Mouse (Mus musculus): ENCODE data around the gene Padi4. TPM values are rescaled to one million over a fixed set of nuclear protein-coding genes. Genes with fewer than 3 reads are reported as not detected.

Gene Padi4
- total RNA-seq, 2 experiments from 2014 or later = 0.73 to 0.98 TPM

DNA sequence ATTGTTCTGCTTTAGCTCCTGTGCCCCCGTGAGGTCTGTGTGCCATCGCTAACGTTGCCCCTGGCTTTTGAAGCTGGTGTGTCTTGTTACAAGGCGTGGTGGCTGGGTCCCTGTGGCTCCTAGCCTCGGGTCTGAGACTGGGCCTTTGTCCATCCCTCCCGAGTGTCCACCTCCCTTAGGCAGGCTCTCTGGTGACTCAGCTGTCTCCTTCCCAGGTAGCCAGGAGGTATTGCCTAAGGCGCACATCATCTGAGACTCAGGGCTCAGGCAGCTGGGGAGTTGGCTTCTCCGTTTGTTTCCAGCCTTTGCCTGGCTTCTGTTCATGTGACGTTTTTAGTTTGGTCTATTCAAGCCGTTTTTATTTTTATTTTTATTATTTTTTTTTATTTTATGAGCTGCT, 63.3 kb downstream of the Padi4 start:
- intact Hi-C loops (cut with DNase I) = no loop called here
- DNase-seq (ENCODE audit: low spot score) = no peak

DNA sequence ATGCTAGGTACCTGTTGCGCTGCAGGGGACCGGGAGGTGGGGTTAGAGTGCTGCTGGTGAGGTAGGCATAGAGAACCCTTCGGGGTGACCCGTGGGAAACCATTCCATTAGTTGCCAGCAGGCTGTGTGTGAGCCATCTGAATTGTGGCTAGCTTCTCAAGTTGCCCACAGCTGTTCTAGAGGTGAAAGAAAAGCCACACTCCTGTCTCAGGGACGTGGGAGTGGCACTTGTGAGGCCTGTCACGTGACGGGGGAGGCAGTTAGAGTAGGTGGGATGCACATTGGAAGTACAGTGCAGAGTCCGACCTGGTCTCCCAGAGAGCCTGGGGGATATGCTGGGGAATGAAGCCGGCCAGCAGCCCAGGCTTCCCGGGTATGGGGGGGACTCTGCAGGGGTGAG, 64.4 kb downstream of the Padi4 start:
- intact Hi-C loops (cut with DNase I) = no loop called here
- no peak for DNase-seq (ENCODE audit: low spot score)

DNA sequence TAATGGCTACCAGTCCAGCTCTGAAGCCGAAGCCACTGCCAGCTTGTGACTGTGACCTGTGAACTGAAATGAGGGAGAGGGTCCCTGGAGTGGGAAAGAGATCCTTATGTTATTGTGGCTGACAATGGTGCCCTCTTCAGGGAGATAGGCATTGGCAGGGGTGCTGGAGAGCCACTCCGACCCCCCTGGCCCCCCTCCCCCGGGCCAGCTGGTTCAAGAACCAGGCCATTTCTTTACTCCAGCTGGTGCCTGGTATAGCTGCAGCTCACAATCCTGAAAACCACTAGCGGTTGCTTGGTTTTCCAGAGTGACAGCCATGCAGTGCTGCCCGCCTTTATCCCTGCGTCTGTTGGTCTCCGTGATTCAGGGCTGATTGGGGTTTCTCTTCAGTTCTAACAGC, 64.9 kb downstream of the Padi4 start:
- DNase-seq (ENCODE audit: low spot score) = no peak
- intact Hi-C loops (cut with DNase I) = no loop called here

DNA sequence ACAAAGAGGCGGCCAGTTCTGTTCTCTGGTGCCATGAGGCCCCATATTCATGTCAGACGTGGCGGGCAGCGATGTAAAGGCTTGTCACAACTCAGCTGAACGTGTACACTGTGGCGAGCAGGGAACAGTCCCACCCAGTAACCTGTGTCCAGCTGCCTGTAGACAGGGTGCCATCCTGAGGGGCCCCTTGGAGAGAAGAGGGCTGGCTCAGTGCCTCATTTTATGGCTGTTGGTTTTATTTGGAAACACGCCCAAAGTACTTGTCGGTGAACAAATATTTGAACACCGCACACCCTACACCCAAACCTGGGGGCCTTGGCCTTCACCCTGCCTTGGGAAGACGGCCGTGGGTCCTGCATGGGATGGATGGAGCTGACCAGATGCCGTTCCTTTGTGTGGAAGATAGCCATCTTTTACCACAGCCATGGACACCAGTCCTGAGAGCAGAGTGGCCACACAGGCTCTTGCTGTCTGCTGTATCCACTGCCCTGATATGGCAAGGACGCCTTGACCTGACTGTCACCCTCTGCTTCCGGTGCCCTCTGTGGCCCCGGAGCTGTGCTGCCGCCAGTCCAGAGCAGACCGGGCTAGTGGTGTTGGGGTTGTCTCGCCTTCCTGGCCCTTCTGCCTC, 65.6 kb downstream of the Padi4 start:
- no peak for DNase-seq (ENCODE audit: low spot score)

DNA sequence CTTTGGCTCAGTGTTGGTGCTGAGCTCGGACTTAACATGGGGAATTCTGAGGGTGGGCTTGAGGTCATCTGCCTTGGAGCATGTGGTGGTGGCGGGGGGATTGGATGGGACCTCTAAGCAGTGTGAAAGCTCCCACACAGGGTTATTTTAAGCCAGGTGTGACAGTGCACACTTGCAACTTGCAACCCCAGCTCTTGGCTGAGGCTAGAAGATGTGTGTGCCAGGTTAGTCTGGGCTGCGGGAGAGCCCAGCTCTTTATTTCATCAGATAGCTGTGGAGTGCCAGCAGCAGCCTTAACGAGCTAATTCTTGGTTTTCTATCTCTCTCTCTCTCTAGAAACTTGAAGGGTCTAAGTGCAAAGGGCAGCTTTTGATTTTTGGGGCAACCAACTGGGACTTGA, 66.4 kb downstream of the Padi4 start:
- no peak for DNase-seq (ENCODE audit: low spot score)
- intact Hi-C loops (cut with DNase I) = no loop called here

More for the DNA sequence above, 65.6 kb downstream of the Padi4 start:
- intact Hi-C loops (cut with DNase I) = no loop called here

DNA sequence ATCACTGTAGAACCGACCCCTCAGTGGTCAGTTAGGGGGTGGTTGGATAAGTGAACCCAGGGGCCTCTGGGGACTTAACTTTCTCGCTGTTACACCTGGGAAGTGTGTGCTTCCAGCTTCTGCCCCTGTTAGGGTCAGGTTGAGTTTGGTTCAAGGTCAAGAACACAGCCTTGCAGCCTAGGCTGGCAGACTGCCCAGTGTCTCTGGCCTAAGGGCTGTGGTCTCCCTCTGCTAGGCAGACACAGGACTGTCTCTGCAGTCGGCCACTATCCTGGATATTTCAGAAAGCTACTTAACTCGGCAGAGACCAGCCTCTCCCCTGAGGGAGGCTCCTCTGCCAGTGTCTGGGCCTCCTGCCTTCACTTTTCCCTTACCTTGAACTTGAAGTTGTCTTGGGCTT, 69.9 kb downstream of the Padi4 start:
- no peak for DNase-seq (ENCODE audit: low spot score)
- intact Hi-C loops (cut with DNase I) = no loop called here

DNA sequence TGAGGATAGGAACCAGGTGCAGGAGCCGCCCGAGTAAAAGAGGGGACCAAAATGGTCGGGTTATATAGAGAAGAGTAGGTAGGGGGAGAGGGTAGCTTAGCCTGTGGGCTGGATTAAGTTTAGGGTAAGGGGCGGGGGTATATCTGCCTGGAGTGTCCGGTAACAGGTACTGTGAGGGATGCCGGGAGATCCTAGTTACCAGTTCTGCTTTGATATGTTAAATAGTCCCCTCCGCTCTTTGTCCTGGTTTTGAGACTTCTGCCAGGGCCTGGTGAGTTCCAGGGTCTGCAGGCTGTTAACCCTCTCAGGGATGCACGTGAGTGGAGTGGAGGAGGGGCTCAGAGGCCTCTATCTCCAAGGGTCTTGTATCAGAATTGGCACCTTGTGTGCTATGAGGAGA, 70.4 kb downstream of the Padi4 start:
- intact Hi-C loops (cut with DNase I) = no loop called here
- no peak for DNase-seq (ENCODE audit: low spot score)

DNA sequence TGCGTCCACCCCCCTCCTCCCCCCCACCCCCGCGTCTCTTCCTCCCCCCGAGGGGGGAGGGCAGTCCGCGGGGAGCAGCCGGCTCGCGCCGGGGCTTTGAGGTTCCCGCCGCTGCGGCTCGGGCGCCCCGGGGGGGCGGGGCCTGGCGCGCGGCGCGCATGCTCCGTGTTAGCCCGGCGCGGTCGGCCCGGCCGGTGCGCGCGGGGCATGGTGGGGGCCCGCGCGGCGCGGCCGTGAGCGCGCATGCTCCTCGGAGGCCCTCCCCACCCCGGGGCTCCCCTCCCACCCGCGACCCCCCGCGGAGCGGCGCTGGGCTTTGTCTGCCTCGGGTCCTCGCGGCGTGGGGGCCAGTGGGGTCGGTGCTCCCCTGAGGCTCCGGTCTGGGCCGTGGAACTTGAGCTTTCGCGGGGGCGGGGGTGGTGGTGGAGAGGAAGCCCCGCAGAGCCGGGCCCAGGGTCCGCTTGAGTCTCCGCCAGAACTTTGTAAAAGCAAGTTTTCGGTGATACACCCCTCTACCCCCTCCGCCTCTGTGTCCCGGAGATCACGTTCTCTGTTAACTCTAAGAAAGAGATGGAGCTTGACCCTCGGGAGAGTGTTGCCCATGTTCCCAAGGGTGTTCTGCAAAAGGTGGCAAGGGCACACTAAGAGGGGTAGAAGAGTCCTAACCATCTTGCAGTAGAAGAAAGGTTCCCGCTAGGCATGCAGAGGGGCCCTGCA, 71.3 kb downstream of the Padi4 start:
- peak; percentile 75 for DNase-seq (ENCODE audit: low spot score)
- intact Hi-C loops (cut with DNase I) = no loop called here

DNA sequence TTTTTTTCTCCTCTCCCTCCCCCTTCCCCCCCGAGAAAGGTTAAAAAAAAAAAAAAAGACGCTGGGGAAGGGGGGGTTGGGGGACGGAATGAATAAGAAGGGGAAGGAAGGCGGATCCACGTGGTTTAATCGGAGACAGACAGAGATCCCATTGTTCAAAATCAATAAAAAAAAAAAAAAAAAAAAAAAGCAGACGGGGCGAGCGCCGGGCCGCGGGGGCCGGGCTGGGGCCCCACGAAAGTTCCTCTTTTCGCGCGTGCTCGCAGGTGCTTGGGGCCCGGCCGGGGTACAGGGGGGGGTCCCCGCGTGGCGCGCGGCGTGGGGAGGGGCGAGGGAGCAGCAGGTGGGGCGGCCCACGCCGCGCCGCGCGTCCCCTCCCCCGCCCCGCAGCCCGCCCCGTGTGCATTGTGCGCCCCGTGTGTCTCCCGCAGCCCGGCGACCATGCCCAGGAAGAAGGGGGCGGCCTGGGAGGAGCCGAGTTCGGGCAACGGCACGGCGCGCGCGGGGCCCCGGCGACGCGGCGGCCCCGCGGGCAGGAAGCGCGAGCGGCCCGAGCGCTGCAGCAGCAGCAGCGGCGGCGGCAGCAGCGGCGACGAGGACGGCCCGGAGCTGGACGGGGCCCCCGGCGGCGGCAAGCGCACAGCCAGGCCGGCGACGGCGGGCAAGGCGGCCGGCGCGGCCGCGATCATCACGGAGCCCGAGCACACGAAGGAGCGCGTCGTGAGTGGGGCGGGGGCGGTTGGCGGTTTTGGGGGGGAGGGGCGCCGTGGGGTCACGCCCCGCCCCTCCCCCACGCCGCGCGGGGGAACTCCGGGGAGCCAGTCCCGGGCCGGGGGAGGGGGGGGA, 72.1 kb downstream of the Padi4 start:
- no peak for DNase-seq (ENCODE audit: low spot score)
- intact Hi-C loops (cut with DNase I) = loop anchor here (2.0 kb wide), 1 partner anchor 21 kb away; no protein-coding TSS in a partner anchor

DNA sequence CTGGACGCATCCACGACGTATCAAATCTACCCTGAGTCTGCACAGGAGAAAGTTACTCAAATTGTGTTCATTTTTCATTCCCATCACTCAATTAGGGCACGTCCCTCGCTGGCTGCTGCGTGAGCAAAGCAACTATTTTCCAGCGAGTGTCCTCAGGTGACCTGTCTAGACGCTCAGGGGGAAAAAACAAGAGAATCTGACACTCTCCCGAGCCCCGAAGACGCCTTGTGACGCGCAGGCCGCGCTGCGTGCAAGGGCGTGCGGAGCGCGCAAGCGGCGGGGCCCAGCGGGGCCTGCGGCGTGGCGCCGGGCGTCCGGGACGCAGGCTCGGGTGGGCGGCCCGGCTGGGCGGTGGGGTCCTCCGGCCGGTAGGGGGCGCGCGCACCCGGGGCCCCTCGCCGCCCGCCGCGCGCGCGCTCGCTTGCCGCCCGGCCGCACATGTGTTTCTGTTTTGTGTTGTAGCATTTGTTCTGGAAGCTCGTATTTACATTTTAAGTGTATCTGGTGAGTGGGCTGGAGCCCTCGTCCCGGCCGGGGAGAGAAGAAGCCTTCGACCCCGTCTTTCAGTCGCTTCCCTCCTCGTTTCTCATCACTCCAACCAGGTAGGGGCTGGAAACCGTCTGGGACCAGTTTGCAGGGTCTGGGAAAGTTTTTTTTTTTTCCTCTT, 72.9 kb downstream of the Padi4 start:
- intact Hi-C loops (cut with DNase I) = loop anchor here (2.0 kb wide), 1 partner anchor 20 kb away; no protein-coding TSS in a partner anchor
- DNase-seq (ENCODE audit: low spot score) = peak; percentile 62

DNA sequence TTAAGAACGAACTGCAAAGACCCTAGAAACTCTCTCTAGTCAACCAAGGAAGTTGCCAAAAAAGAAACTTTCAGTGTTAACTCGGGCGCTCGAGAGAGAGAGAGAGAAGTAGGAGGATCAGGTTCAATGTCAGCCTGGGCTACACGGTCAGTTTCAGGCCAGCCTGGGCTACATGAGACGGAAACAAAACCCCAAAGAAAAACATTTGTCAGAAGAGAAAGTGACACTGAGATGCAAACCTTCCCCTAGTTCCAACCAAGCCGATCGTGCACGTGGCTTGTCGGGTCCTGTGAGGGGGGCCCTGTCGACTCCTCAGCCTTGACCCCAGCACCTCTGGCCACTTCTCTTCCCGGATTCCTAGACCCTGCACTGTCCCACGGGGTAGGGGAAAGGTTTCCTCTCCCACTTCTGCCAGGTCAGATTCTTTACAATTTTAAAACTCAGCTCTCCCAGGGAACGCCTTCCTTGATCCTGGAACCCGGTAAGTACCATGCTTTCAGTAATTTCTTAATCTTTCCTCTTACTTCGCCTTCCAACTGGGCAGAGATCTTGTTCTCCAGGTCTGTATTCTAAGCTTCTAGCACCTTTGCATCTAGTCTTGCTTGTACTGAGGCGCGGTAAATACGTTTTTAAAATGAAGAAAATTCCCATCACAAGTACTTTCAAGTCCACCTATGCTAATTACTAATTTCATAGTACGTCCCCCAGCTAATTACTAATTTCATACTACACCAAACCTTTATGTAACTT, 73.6 kb downstream of the Padi4 start, which contains the start of gene Rcc2:
Gene Rcc2 (plus strand): TSS at position 273 of the 750 bp plus-strand sequence.
- DNase-seq (ENCODE audit: low spot score) = no peak

DNA sequence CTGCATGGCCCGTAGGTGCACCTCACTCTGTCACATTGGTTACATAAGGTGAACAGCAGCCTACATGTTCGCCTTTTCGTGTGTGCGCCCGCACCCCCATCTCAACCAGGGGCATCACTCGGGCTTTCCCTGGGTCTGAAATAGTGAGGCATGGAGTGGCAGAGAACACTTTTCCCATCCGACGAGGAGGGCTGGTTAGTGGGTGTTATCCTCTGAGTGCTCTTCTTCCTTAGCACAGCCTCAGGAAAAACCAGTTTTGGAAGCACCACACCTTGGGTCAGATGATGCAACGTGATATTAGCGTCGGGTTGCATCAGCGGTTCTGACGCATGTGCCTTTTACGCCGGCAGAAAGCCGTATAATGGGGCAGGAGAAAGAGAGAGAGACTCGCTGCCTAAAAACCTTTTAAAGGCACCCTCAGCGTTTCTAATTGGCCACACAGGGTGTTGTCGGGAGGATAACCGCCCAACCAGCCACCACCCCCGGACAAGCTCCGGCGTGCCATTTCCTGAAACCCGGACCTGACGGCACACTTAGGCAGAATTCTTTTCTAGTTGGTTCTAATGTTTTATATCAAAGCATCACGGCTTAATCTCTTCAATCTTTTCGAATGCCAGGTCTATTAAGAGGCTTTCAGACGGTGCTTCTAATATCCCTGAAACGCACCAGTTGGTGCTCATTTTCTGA, 74.5 kb downstream of the Padi4 start:
- intact Hi-C loops (cut with DNase I) = loop anchor here (2.0 kb wide), 1 partner anchor 19 kb away; no protein-coding TSS in a partner anchor
- peak; percentile 70 for DNase-seq (ENCODE audit: low spot score)

More for the DNA sequence above, 73.6 kb downstream of the Padi4 start, which contains the start of gene Rcc2:
- intact Hi-C loops (cut with DNase I) = loop anchor here (2.0 kb wide), 1 partner anchor 20 kb away; no protein-coding TSS in a partner anchor

Small RNA genes within 50 kb of the gene (microRNA-seq; reads per million reads assigned to microRNA genes)
- not detected for gene Gm25951

Other genes with a start within 250 kb of the Padi4 start
- 10 to 100 TPM; 62.4 to 63.9 TPM for gene Arhgef10l, start 108.2 kb downstream of the Padi4 start, total RNA-seq (2021)
- gene Rcc2, start 73.7 kb downstream of the Padi4 start, total RNA-seq (2021) = 10 to 100 TPM; 15.0 to 15.3 TPM
- gene Padi6, start 31.6 kb downstream of the Padi4 start, total RNA-seq (2021) = not detected
- gene Padi3, start 36.4 kb upstream of the Padi4 start, total RNA-seq (2021) = under 1 TPM in 1 of 2 experiments, not detected in 1; 0.20 TPM
- gene Padi1, start 71.5 kb upstream of the Padi4 start, total RNA-seq (2021) = not detected
- under 1 TPM; 0.42 to 0.81 TPM for gene Padi2, start 132.1 kb upstream of the Padi4 start, total RNA-seq (2021)
- 1,000 to 10,000 TPM; 1,213 to 1,269 TPM for gene Sdhb, start 187.0 kb upstream of the Padi4 start, total RNA-seq (2021)
- 10 to 100 TPM; 16.5 to 19.4 TPM for gene Atp13a2, start 212.6 kb upstream of the Padi4 start, total RNA-seq (2021)
- gene Mfap2, start 236.2 kb upstream of the Padi4 start, total RNA-seq (2021) = 1 to 10 TPM; 6.7 to 6.9 TPM

Measured in heart, postnatal 25 days (tissue).